Mouse (Mus musculus) Patski (cell line): ENCODE data around the gene Cog5. TPM values are rescaled to one million over a fixed set of nuclear protein-coding genes. Genes with fewer than 3 reads are reported as not detected.

Experiments
- ATAC-seq: fragments of 100-300 bp; one replicate; pipeline ENCODE4 v1.8.0; 2021
- CTCF ChIA-PET: fragments of 350-600 bp; sonication (Branson Sonifier 250); formaldehyde crosslinking; loops from one replicate; lab custom pipeline; 2022; ENCODE audit warnings: inconsistent platforms; lab: Charles Lee
- POLR2A ChIA-PET: fragments of 350-600 bp; sonication (Branson Sonifier 250); formaldehyde crosslinking; loops from one replicate; lab custom pipeline; 2022; ENCODE audit warnings: antibody characterized with exemption, inconsistent platforms; lab: Charles Lee
- DNase-seq: peaks from one replicate; pipeline ENCODE4 v3.0.0-alpha.2; 2011; ENCODE audit warnings: low read depth, low spot score
- H3K27me3 ChIP-seq: fragments of 371-371 bp; one replicate; pipeline ENCODE4 v1.5.1; 2021
- CTCF ChIP-seq: fragments of 100-300 bp; IDR thresholded peaks from one replicate; pipeline ENCODE4 v1.5.1; 2021
- in situ Hi-C: fragments of 300-500 bp; cut with MboI; formaldehyde crosslinking; loops from 3 replicates; pipeline ENCODE4 v1.11.1; 2018; ENCODE audit warnings: low pct_unique_long_range_greater_than_20kb, mixed read lengths
- polyA plus RNA-seq: library from polyadenylated mRNA; unstranded; gene quantifications from one replicate; pipeline ENCODE4 v1.2.3, GENCODE M21; 2021

Gene Cog5
- polyA plus RNA-seq, 1 experiment from 2014 or later = 26.9 TPM

- CTCF ChIA-PET = no interaction called here
- ATAC-seq = no peak
- no peak for DNase-seq
- TF ChIP-seq CTCF = no peak
- POLR2A ChIA-PET = no interaction called here
- in situ Hi-C loops = no loop called here
- H3K27me3 ChIP-seq = no peaks in the 10 kb centered on the region
These were observed 164.9 kb downstream of the Cog5 start for GRCm38 (mm10) chr12:31819520-31819919.

- in situ Hi-C loops = no loop called here
- ChIA-PET POLR2A (no interaction called here), CTCF (no interaction called here)
- DNase-seq (no peak), ATAC-seq (no peak)
- no peak for TF ChIP-seq CTCF
- no peaks in the 10 kb centered on the region for H3K27me3 ChIP-seq
These were observed 169.0 kb downstream of the Cog5 start for GRCm38 (mm10) chr12:31823671-31824070.

- in situ Hi-C loops = no loop called here
- CTCF ChIA-PET = no interaction called here
- no peak for ATAC-seq
- DNase-seq = no peak
- no peak for TF ChIP-seq CTCF
- no peaks in the 10 kb centered on the region for H3K27me3 ChIP-seq
- POLR2A ChIA-PET = no interaction called here
These were observed 170.2 kb downstream of the Cog5 start for GRCm38 (mm10) chr12:31824831-31825230.

GRCm38 (mm10) chr12:31825821-31826220 lies 171.2 kb downstream of the Cog5 start:
- TF ChIP-seq CTCF = no peak

GRCm38 (mm10) chr12:31826476-31826875 lies 171.8 kb downstream of the Cog5 start:
- in situ Hi-C loops = no loop called here
- POLR2A ChIA-PET = no interaction called here
- CTCF ChIA-PET = no interaction called here
- DNase-seq (no peak), ATAC-seq (no peak)
- TF ChIP-seq CTCF = no peak
- H3K27me3 ChIP-seq = no peaks in the 10 kb centered on the region

More at GRCm38 (mm10) chr12:31825821-31826220, 171.2 kb downstream of the Cog5 start:
- ATAC-seq (no peak), DNase-seq (no peak)
- POLR2A ChIA-PET = no interaction called here
- CTCF ChIA-PET = no interaction called here
- in situ Hi-C loops = no loop called here
- no peaks in the 10 kb centered on the region for H3K27me3 ChIP-seq

- ChIA-PET CTCF (interaction anchor here (1.3 kb wide), 1 partner anchor 15 kb away, joined by 3 read pairs; no protein-coding TSS in a partner anchor), POLR2A (no interaction called here)
- DNase-seq (no peak), ATAC-seq (no peak)
- in situ Hi-C loops = no loop called here
- TF ChIP-seq CTCF = no peak
- H3K27me3 ChIP-seq = no peaks in the 10 kb centered on the region
These were observed 180.8 kb downstream of the Cog5 start for GRCm38 (mm10) chr12:31835480-31835879.

- TF ChIP-seq CTCF = no peak
- ATAC-seq (no peak), DNase-seq (no peak)
- ChIA-PET CTCF (interaction anchor here (0.8 to 1.3 kb wide), 2 partner anchors 10 to 14 kb away, joined by 3 read pairs; no protein-coding TSS in a partner anchor), POLR2A (no interaction called here)
- in situ Hi-C loops = no loop called here
- H3K27me3 ChIP-seq = no peaks in the 10 kb centered on the region
These were observed 181.5 kb downstream of the Cog5 start for GRCm38 (mm10) chr12:31836211-31836610.

- POLR2A ChIA-PET = interaction anchor here (1.7 kb wide), 1 partner anchor 12 kb away, joined by 3 read pairs; no protein-coding TSS in a partner anchor
- peak; percentile 79 for ATAC-seq
- TF ChIP-seq CTCF = no peak
- CTCF ChIA-PET = no interaction called here
- no peak for DNase-seq
- in situ Hi-C loops = no loop called here
- no peaks in the 10 kb centered on the region for H3K27me3 ChIP-seq
These were observed 183.9 kb downstream of the Cog5 start for GRCm38 (mm10) chr12:31838521-31838920.

GRCm38 (mm10) chr12:31839249-31839648 lies 184.6 kb downstream of the Cog5 start:
- in situ Hi-C loops = no loop called here
- DNase-seq (no peak), ATAC-seq (no peak)
- H3K27me3 ChIP-seq = no peaks in the 10 kb centered on the region
- CTCF ChIA-PET = interaction anchor here (1.0 kb wide), 1 partner anchor 11 kb away, joined by 3 read pairs; no protein-coding TSS in a partner anchor
- POLR2A ChIA-PET = interaction anchor here (0.6 to 1.7 kb wide), 2 partner anchors 11 to 110 kb away, joined by 3 to 4 read pairs; no protein-coding TSS in a partner anchor
- TF ChIP-seq CTCF = no peak

GRCm38 (mm10) chr12:31846077-31846476 lies 191.4 kb downstream of the Cog5 start:
- in situ Hi-C loops = no loop called here
- no peaks in the 10 kb centered on the region for H3K27me3 ChIP-seq
- DNase-seq (no peak), ATAC-seq (no peak)
- POLR2A ChIA-PET = no interaction called here
- no peak for TF ChIP-seq CTCF
- CTCF ChIA-PET = interaction anchor here (0.8 kb wide), 1 partner anchor 9 kb away, joined by 3 read pairs; no protein-coding TSS in a partner anchor

- POLR2A ChIA-PET = interaction anchor here (1.3 kb wide), 1 partner anchor 15 kb away, joined by 3 read pairs; no protein-coding TSS in a partner anchor
These were observed 194.2 kb downstream of the Cog5 start for GRCm38 (mm10) chr12:31848630-31849415.

More at GRCm38 (mm10) chr12:31848630-31849415, 194.2 kb downstream of the Cog5 start:
- no peaks in the 10 kb centered on the region for H3K27me3 ChIP-seq
- CTCF ChIA-PET = no interaction called here
- in situ Hi-C loops = no loop called here
- ATAC-seq = no peak
- TF ChIP-seq CTCF = no peak
- no peak for DNase-seq
